In the genomic region with DNA sequence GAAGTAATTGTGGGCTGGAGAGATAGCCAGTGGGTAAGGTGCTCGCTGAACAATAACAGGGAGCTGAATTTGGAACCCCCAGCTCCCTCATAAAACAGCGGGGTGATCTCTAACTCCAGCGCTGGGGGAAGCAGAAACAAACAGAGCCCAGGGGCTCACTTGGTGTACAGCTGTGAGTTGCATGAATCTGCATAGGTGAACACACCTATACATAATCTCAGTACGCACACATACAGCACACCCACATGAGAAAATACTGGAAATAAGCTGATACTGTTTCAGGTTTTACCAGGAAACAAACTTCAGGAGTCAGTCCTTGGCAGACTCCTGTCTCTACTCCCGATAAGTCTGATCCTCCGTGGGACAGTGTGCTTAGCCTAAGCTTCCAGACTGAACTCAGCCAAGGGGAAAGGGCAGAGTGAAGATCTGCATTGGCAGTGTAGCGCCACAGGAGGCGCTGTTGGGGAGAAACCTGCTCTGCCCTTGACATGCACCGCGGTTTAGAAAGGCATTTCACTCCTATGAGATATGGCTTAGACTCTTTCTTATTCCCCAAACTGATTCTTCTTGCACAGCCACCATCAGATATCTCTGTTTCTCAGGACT, we compare ENCODE assay signal across 8 mouse cellular contexts. TPM values are rescaled to one million over a fixed set of nuclear protein-coding genes. Genes with fewer than 3 reads are reported as not detected.
DNase-seq lines count a peak whose midpoint lies in the region; ATAC-seq and TF ChIP-seq lines count a peak whose summit lies in the region.

No protein-coding gene starts in this region.

- no peak for TF ChIP-seq EP300 in liver, postnatal 0 days (IDR thresholded peaks at IDR 0.05; ENCODE audit: low read depth)

- H3K9ac ChIP-seq in hindbrain, embryonic 11.5 days (ENCODE audit: low read depth, low read length) = no peak overlapping the region
- H3K9ac ChIP-seq in hindbrain, embryonic 16.5 days (ENCODE audit: low read depth, low read length) = no peak overlapping the region
- H3K9ac ChIP-seq in liver, postnatal 0 days (replicated peaks) = no peak overlapping the region

- peak; percentile 75 for DNase-seq in hindbrain, embryonic 11.5 days (ENCODE audit: low spot score)
- DNase-seq in brain, adult 2 months (ENCODE audit: low read depth, low spot score) = peak; percentile 3
- peak; percentile 61 for DNase-seq in gonadal fat pad, adult 2 months (ENCODE audit: low read depth)
- DNase-seq in liver, postnatal 0 days = no peak
- DNase-seq in yolk sac, embryonic 10.5 days (ENCODE audit: low spot score) = peak; percentile 20
- DNase-seq in MN1 (ENCODE audit: low spot score) = no peak

- H3K27ac ChIP-seq in hindbrain, embryonic 11.5 days (ENCODE audit: low read depth, low read length) = no peak overlapping the region
- H3K27ac ChIP-seq in hindbrain, embryonic 16.5 days (ENCODE audit: low read depth, low read length) = no peak overlapping the region
- H3K27ac ChIP-seq in liver, postnatal 0 days (ENCODE audit: low read depth) = no peak overlapping the region

- no peak overlapping the region for H3K4me3 ChIP-seq in hindbrain, embryonic 11.5 days (ENCODE audit: low read depth, low read length)
- H3K4me3 ChIP-seq in hindbrain, embryonic 16.5 days (ENCODE audit: low read length) = no peak overlapping the region
- no peak overlapping the region for H3K4me3 ChIP-seq in liver, postnatal 0 days (ENCODE audit: low read depth, low read length)

- no peak for ATAC-seq in hindbrain, embryonic 11.5 days (ENCODE audit: low FRiP score)
- ATAC-seq in hindbrain, embryonic 16.5 days = no peak
- ATAC-seq in liver, postnatal 0 days = no peak
- ATAC-seq in erythroid progenitor cell, adult 5-6 weeks (replicated peaks; ENCODE audit: low FRiP score, poor library complexity, severe bottlenecking) = no peak

- H3K27me3 ChIP-seq in hindbrain, embryonic 11.5 days (ENCODE audit: control insufficient read depth, insufficient read depth, low read length) = no peaks in the 10 kb centered on the region
- no peaks in the 10 kb centered on the region for H3K27me3 ChIP-seq in hindbrain, embryonic 16.5 days (replicated peaks; ENCODE audit: control insufficient read depth, insufficient read depth, low read length)
- H3K27me3 ChIP-seq in liver, postnatal 0 days (ENCODE audit: insufficient read depth, low read length) = no peaks in the 10 kb centered on the region

- H3K4me1 ChIP-seq in hindbrain, embryonic 11.5 days (replicated peaks; ENCODE audit: control insufficient read depth, insufficient read depth, low read length) = no peaks in the 10 kb centered on the region
- no peaks in the 10 kb centered on the region for H3K4me1 ChIP-seq in hindbrain, embryonic 16.5 days (ENCODE audit: control insufficient read depth, insufficient read depth, low read depth, low read length)
- no peaks in the 10 kb centered on the region for H3K4me1 ChIP-seq in liver, postnatal 0 days (ENCODE audit: insufficient read depth)

- H3K9me3 ChIP-seq in hindbrain, embryonic 11.5 days (ENCODE audit: control insufficient read depth, low read length) = no peaks in the 10 kb centered on the region
- H3K9me3 ChIP-seq in hindbrain, embryonic 16.5 days (ENCODE audit: control insufficient read depth, low read length) = peaks cover under 1% of the 10 kb centered on the region; the same call in 1 of the 2 replicates
- no peaks in the 10 kb centered on the region for H3K9me3 ChIP-seq in liver, postnatal 0 days (ENCODE audit: low read length)

- WGBS in hindbrain, embryonic 11.5 days = 30% methylated on average over 10 of the region's 10 CpGs
- 32% methylated on average over 10 of the region's 10 CpGs for WGBS in hindbrain, embryonic 16.5 days
- 26% methylated on average over 10 of the region's 10 CpGs for WGBS in liver, postnatal 0 days (ENCODE audit: insufficient replicate concordance)

- H3K36me3 ChIP-seq in hindbrain, embryonic 11.5 days (ENCODE audit: control insufficient read depth, insufficient read depth, low read length) = no peaks in the 10 kb centered on the region
- no peaks in the 10 kb centered on the region for H3K36me3 ChIP-seq in hindbrain, embryonic 16.5 days (ENCODE audit: control insufficient read depth, insufficient read depth, low read length)
- no peaks in the 10 kb centered on the region for H3K36me3 ChIP-seq in liver, postnatal 0 days (replicated peaks; ENCODE audit: insufficient read depth, low read length)

- peak; percentile 50 for TF ChIP-seq CTCF in liver, postnatal 0 days (IDR thresholded peaks at IDR 0.05; ENCODE audit: low read depth)

- H3K4me2 ChIP-seq in hindbrain, embryonic 11.5 days (replicated peaks; ENCODE audit: low read depth, low read length) = no peak overlapping the region
- no peak overlapping the region for H3K4me2 ChIP-seq in hindbrain, embryonic 16.5 days (ENCODE audit: low read length)
- H3K4me2 ChIP-seq in liver, postnatal 0 days (ENCODE audit: low read depth, low read length) = no peak overlapping the region

RNA-seq across cellular contexts. Expression of gene Lhx8, which starts 34.2 kb away (rescaled TPM):
- 1.2 and 2.7 TPM in 2 replicates for polyA plus RNA-seq in hindbrain, embryonic 11.5 days (2014; fragmentation: Nextera tagmentation; extraction: Ambion mirVana)
- 0.29 and 2.0 TPM in 2 replicates for polyA plus RNA-seq in hindbrain, embryonic 16.5 days (2015; fragmentation: Nextera tagmentation; extraction: Ambion mirVana)
- 0.12 TPM in 1 of 2 replicates, not detected in the other for polyA plus RNA-seq in gonadal fat pad, adult 2 months (2012; rRNA removed)
- polyA plus RNA-seq in liver, postnatal 0 days (2015; fragmentation: Nextera tagmentation; extraction: Ambion mirVana) = not detected in 2 replicates
- not detected in 2 replicates for total RNA-seq in erythroid progenitor cell, adult 5-6 weeks (2015; ENCODE audit: low replicate concordance)
- total RNA-seq in erythroid progenitor cell, adult 5-6 weeks (2017; ENCODE audit: low replicate concordance) = not detected in 2 replicates

Comparison
In these comparisons a context has a peak if more than half of its experiments do, and no peak if none do; other contexts are left out.
1. DNase-seq: peak in hindbrain, embryonic 11.5 days (single experiment), brain, adult 2 months (single experiment), gonadal fat pad, adult 2 months (single experiment) and yolk sac, embryonic 10.5 days (single experiment); none in liver, postnatal 0 days (single experiment) and MN1 (single experiment).